Mouse (Mus musculus): ENCODE measurements around the gene Zfp651. TPM values are rescaled to one million over a fixed set of nuclear protein-coding genes. Genes with fewer than 3 reads are reported as not detected.

The Zfp651 gene
- polyA plus RNA-seq, 1 experiment from 2014 or later, result 13.0 TPM

- 96% methylated on average over 9 of the region's 9 CpGs for WGBS
- ATAC-seq, result no peak
- Histone ChIP-seq H3K27ac (no peak overlapping the region), H3K9me3 (no peaks in the 10 kb centered on the region), H3K27me3 (replicated peaks) (no peaks in the 10 kb centered on the region), H3K4me2 (replicated peaks) (no peak overlapping the region), H3K4me3 (replicated peaks) (no peak overlapping the region), H3K4me1 (replicated peaks) (peaks cover under 1% of the 10 kb centered on the region), H3K9ac (no peak overlapping the region), H3K36me3 (peaks cover 65% of the 10 kb centered on the region)
Observed at GRCm38 (mm10) chr9:121752774-121753173, 6.4 kb upstream of the Zfp651 start.

- H3K4me1 ChIP-seq (replicated peaks), result peaks cover 13% of the 10 kb centered on the region
- H3K4me2 ChIP-seq (replicated peaks), result no peak overlapping the region
- H3K9me3 ChIP-seq, result no peaks in the 10 kb centered on the region
- no peak for ATAC-seq
- H3K27me3 ChIP-seq (replicated peaks), result no peaks in the 10 kb centered on the region
- H3K27ac ChIP-seq, result no peak overlapping the region
- no peak overlapping the region for H3K4me3 ChIP-seq (replicated peaks)
- peaks cover 53% of the 10 kb centered on the region for H3K36me3 ChIP-seq
- 83% methylated on average over 3 of the region's 3 CpGs for WGBS
- no peak overlapping the region for H3K9ac ChIP-seq
Observed at GRCm38 (mm10) chr9:121754624-121755023, 4.5 kb upstream of the Zfp651 start.

- Histone ChIP-seq H3K4me3 (replicated peaks) (no peak overlapping the region), H3K27me3 (replicated peaks) (no peaks in the 10 kb centered on the region), H3K4me1 (replicated peaks) (peaks cover 28% of the 10 kb centered on the region), H3K36me3 (peaks cover 31% of the 10 kb centered on the region), H3K9me3 (no peaks in the 10 kb centered on the region), H3K27ac (no peak overlapping the region), H3K4me2 (replicated peaks) (no peak overlapping the region), H3K9ac (no peak overlapping the region)
- 88% methylated on average over 3 of the region's 3 CpGs for WGBS
- ATAC-seq, result no peak
Observed at GRCm38 (mm10) chr9:121756785-121757184, 2.3 kb upstream of the Zfp651 start.

GRCm38 (mm10) chr9:121757432-121757831 lies 1.7 kb upstream of the Zfp651 start:
- 0 out of 2 replicates have a peak overlapping the region, but pooled peaks have one; percentile 96 for H3K4me2 ChIP-seq (replicated peaks)
- H3K9me3 ChIP-seq, result no peaks in the 10 kb centered on the region
- H3K27ac ChIP-seq, result no peak overlapping the region
- no peak overlapping the region for H3K9ac ChIP-seq
- no peak overlapping the region for H3K4me3 ChIP-seq (replicated peaks)
- ATAC-seq, result no peak
- H3K4me1 ChIP-seq (replicated peaks), result peaks cover 32% of the 10 kb centered on the region
- H3K36me3 ChIP-seq, result peaks cover 28% of the 10 kb centered on the region
- WGBS, result 61% methylated on average over 3 of the region's 3 CpGs
- H3K27me3 ChIP-seq (replicated peaks), result no peaks in the 10 kb centered on the region

- Histone ChIP-seq H3K9ac (peak overlapping the region; percentile 84; the same call in 1 of the 2 replicates), H3K27ac (0 out of 2 replicates have a peak overlapping the region, but pooled peaks have one; percentile 93), H3K36me3 (peaks cover 27% of the 10 kb centered on the region), H3K27me3 (replicated peaks) (no peaks in the 10 kb centered on the region), H3K9me3 (no peaks in the 10 kb centered on the region), H3K4me2 (replicated peaks) (peak overlapping the region; percentile 96), H3K4me3 (replicated peaks) (peak overlapping the region; percentile 90), H3K4me1 (replicated peaks) (peaks cover 32% of the 10 kb centered on the region)
- no peak for ATAC-seq
- WGBS, result 52% methylated on average over 10 of the region's 10 CpGs
Observed at GRCm38 (mm10) chr9:121757835-121758814, 1.0 kb upstream of the Zfp651 start.

- Histone ChIP-seq H3K27me3 (replicated peaks) (no peaks in the 10 kb centered on the region), H3K9ac (peak overlapping the region; percentile 84), H3K4me1 (replicated peaks) (peaks cover 32% of the 10 kb centered on the region), H3K4me3 (replicated peaks) (peak overlapping the region; percentile 90), H3K4me2 (replicated peaks) (peak overlapping the region; percentile 96), H3K36me3 (peaks cover 18% of the 10 kb centered on the region), H3K27ac (peak overlapping the region; percentile 93), H3K9me3 (no peaks in the 10 kb centered on the region)
- WGBS, result 2% methylated on average over 43 of the region's 43 CpGs
- ATAC-seq, result peak; percentile 77
Observed at GRCm38 (mm10) chr9:121760271-121761090, 1.4 kb downstream of the Zfp651 start.

GRCm38 (mm10) chr9:121761091-121761665 lies 2.0 kb downstream of the Zfp651 start:
- Histone ChIP-seq H3K36me3 (peaks cover 14% of the 10 kb centered on the region), H3K4me1 (replicated peaks) (peaks cover 32% of the 10 kb centered on the region), H3K9me3 (no peaks in the 10 kb centered on the region), H3K27me3 (replicated peaks) (no peaks in the 10 kb centered on the region), H3K27ac (0 out of 2 replicates have a peak overlapping the region, but pooled peaks have one; percentile 93), H3K4me2 (replicated peaks) (peak overlapping the region; percentile 96), H3K9ac (peak overlapping the region; percentile 84; the same call in 1 of the 2 replicates), H3K4me3 (replicated peaks) (peak overlapping the region; percentile 90)
- ATAC-seq, result no peak
- 68% methylated on average over 10 of the region's 10 CpGs for WGBS

- Histone ChIP-seq H3K4me3 (replicated peaks) (no peak overlapping the region), H3K9me3 (no peaks in the 10 kb centered on the region), H3K27ac (no peak overlapping the region), H3K4me1 (replicated peaks) (peaks cover 32% of the 10 kb centered on the region), H3K36me3 (peaks cover 16% of the 10 kb centered on the region), H3K4me2 (replicated peaks) (peak overlapping the region; percentile 96; the same call in 1 of the 2 replicates), H3K9ac (no peak overlapping the region), H3K27me3 (replicated peaks) (no peaks in the 10 kb centered on the region)
- ATAC-seq, result no peak
- WGBS, result 70% methylated on average over 8 of the region's 8 CpGs
Observed at GRCm38 (mm10) chr9:121761787-121762186, 2.7 kb downstream of the Zfp651 start.

GRCm38 (mm10) chr9:121762248-121762647 lies 3.1 kb downstream of the Zfp651 start:
- H3K4me3 ChIP-seq (replicated peaks), result no peak overlapping the region
- H3K4me1 ChIP-seq (replicated peaks), result peaks cover 32% of the 10 kb centered on the region
- no peak for ATAC-seq
- no peaks in the 10 kb centered on the region for H3K9me3 ChIP-seq
- no peaks in the 10 kb centered on the region for H3K27me3 ChIP-seq (replicated peaks)
- no peak overlapping the region for H3K9ac ChIP-seq
- H3K36me3 ChIP-seq, result peaks cover 16% of the 10 kb centered on the region
- no peak overlapping the region for H3K4me2 ChIP-seq (replicated peaks)
- no peak overlapping the region for H3K27ac ChIP-seq
- 90% methylated on average over 10 of the region's 10 CpGs for WGBS

- Histone ChIP-seq H3K36me3 (peaks cover 19% of the 10 kb centered on the region), H3K4me3 (replicated peaks) (no peak overlapping the region), H3K9ac (no peak overlapping the region), H3K9me3 (no peaks in the 10 kb centered on the region), H3K27ac (no peak overlapping the region), H3K4me2 (replicated peaks) (no peak overlapping the region), H3K27me3 (replicated peaks) (no peaks in the 10 kb centered on the region), H3K4me1 (replicated peaks) (peaks cover 31% of the 10 kb centered on the region)
- WGBS, result 88% methylated on average over 25 of the region's 25 CpGs
- ATAC-seq, result no peak
Observed at GRCm38 (mm10) chr9:121762761-121763160, 3.6 kb downstream of the Zfp651 start.

- WGBS, result 92% methylated on average over 19 of the region's 19 CpGs
- Histone ChIP-seq H3K9me3 (no peaks in the 10 kb centered on the region), H3K9ac (no peak overlapping the region), H3K27ac (no peak overlapping the region), H3K4me2 (replicated peaks) (no peak overlapping the region), H3K4me3 (replicated peaks) (no peak overlapping the region), H3K36me3 (peaks cover 22% of the 10 kb centered on the region), H3K4me1 (replicated peaks) (peaks cover 22% of the 10 kb centered on the region), H3K27me3 (replicated peaks) (no peaks in the 10 kb centered on the region)
- ATAC-seq, result no peak
Observed at GRCm38 (mm10) chr9:121763716-121764115, 4.6 kb downstream of the Zfp651 start.

All from intestine, embryonic 15.5 days (tissue).